Mouse (Mus musculus) liver, embryonic 16.5 days (tissue): ENCODE data around the gene Gprc6a. TPM values are rescaled to one million over a fixed set of nuclear protein-coding genes. Genes with fewer than 3 reads are reported as not detected.
A peak's percentile ranks its signal among the peaks of the same experiment; 100 is the strongest.

Experiments used
- ATAC-seq: fragments of 200-750 bp; cut with Nextera tagmentation; 2 replicates; pipeline ENCODE4 v1.8.0; 2017; ENCODE audit warnings: low read depth, mild to moderate bottlenecking, moderate number of reproducible peaks, moderate library complexity
- H3K27ac ChIP-seq: fragments of 300-500 bp; sonication (generic); 2 replicates; pipeline ENCODE4 v1.5.1; 2014; ENCODE audit warnings: mild to moderate bottlenecking, low read length
- H3K27me3 ChIP-seq: fragments of 300-500 bp; sonication (generic); 2 replicates; pipeline ENCODE4 v1.6.1; 2014; ENCODE audit warnings: low read depth, low read length, mixed read lengths; ENCODE audit not compliant: control insufficient read depth, insufficient read depth
- H3K36me3 ChIP-seq: fragments of 300-500 bp; sonication (generic); 2 replicates; pipeline ENCODE4 v1.6.1; 2014; ENCODE audit warnings: mild to moderate bottlenecking; ENCODE audit not compliant: control insufficient read depth, insufficient read depth
- H3K4me1 ChIP-seq: fragments of 300-500 bp; sonication (generic); 2 replicates; pipeline ENCODE4 v1.6.1; 2014; ENCODE audit warnings: low read depth, low read length, mixed read lengths; ENCODE audit not compliant: control insufficient read depth
- H3K4me2 ChIP-seq: fragments of 300-500 bp; sonication (generic); 2 replicates; pipeline ENCODE4 v1.6.1; 2014; ENCODE audit warnings: low read depth, low read length, mixed read lengths
- H3K4me3 ChIP-seq: fragments of 300-500 bp; sonication (generic); 2 replicates; pipeline ENCODE4 v1.5.1; 2014; ENCODE audit warnings: low read depth, mild to moderate bottlenecking, low read length
- H3K9ac ChIP-seq: fragments of 300-500 bp; sonication (generic); 2 replicates; pipeline ENCODE4 v1.6.1; 2014; ENCODE audit warnings: low read depth, low read length
- H3K9me3 ChIP-seq: fragments of 300-500 bp; sonication (generic); replicated peaks from 2 replicates; pipeline ENCODE4 v1.6.1; 2016; ENCODE audit warnings: low read length; ENCODE audit not compliant: control insufficient read depth
- WGBS: fragments of 180-500 bp; shearing (Covaris S2); extraction: QIAGEN DNeasy Blood & Tissue Kit; methylation state at CpG from one replicate; pipeline ENCODE4 v1.1.7; 2014; ENCODE audit not compliant: insufficient replicate concordance; 5-methylcytosine and 5-hydroxymethylcytosine counted together
- polyA plus RNA-seq: library from polyadenylated mRNA; unstranded; fragments of >200 nt; fragmentation: Nextera tagmentation; extraction: Ambion mirVana; gene quantifications from 2 replicates; pipeline ENCODE4 v1.2.1, GENCODE M21; 2015

Gene Gprc6a
- polyA plus RNA-seq, 1 experiment from 2014 or later, result 0.05 TPM

DNA sequence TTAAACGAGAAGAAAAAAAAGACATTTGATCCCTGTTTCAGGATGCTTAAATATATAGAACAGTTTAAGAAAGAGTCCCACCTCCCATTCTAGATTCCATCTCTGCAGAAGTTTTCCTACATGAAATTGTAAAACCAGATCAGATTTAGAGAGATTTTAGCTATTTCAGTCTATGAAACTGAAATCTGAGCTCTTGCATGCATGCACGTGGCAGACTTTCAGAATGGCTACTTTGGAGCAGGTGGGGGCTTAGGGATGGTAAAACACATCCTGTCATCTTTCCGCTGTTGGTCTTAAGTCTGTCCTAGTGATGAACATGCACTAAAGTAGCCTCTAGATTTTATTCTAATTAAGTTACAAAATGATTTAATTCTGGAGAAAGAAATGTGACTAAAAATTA lies 10.1 kb downstream of the Gprc6a start:
- H3K27ac ChIP-seq, result no peak overlapping the region
- no peak for ATAC-seq
- no peak overlapping the region for H3K4me2 ChIP-seq
- H3K4me1 ChIP-seq, result no peaks in the 10 kb centered on the region
- H3K9me3 ChIP-seq, result no peaks in the 10 kb centered on the region
- no peak overlapping the region for H3K9ac ChIP-seq
- WGBS, result 65% methylated on average over 3 of the region's 3 CpGs
- H3K27me3 ChIP-seq, result no peaks in the 10 kb centered on the region
- H3K36me3 ChIP-seq, result no peaks in the 10 kb centered on the region
- no peak overlapping the region for H3K4me3 ChIP-seq

DNA sequence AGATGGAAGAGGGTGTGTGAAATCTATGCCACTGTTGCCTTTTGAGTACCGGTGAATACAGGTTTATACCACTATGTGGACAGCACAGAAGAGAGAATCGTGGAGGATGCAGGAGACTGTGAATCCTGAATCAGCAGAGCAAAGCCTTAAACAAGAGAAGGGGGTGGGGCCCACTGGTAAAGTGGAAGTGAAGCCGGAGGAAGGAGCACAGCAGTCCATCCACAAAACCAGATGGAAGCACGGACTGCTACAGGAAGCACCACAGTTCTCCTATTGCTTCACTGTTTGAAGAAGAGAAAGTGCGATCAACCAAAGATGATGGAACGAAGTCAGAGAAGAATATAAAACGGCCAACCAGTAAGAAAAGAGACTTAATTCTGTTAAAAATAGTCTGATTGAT lies 11.1 kb downstream of the Gprc6a start:
- H3K27me3 ChIP-seq, result no peaks in the 10 kb centered on the region
- H3K36me3 ChIP-seq, result no peaks in the 10 kb centered on the region
- WGBS, result 57% methylated on average over 7 of the region's 7 CpGs
- ATAC-seq, result no peak
- H3K9ac ChIP-seq, result no peak overlapping the region
- no peak overlapping the region for H3K4me2 ChIP-seq
- H3K9me3 ChIP-seq, result no peaks in the 10 kb centered on the region
- H3K4me3 ChIP-seq, result no peak overlapping the region
- no peaks in the 10 kb centered on the region for H3K4me1 ChIP-seq
- H3K27ac ChIP-seq, result no peak overlapping the region

DNA sequence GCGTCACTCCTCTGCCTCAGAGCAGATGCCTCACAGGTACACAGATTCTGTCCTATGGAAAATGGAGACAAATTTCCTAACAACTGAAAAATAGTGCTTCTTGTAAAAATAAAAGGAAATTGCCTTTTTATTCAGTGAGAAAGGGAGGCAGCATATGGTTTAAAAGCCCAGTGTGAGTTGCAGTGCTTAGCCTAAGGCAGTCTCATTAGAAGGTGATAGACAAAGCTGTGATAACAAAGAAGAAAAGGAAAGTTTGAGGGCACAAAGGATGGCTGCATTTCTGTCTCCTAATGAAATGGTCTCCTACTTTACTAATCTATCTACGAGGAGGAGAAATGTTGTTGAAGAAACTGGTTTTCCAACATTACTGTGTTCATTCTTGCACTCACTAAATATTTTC lies 12.7 kb downstream of the Gprc6a start:
- Histone ChIP-seq H3K36me3 (no peaks in the 10 kb centered on the region), H3K27ac (no peak overlapping the region), H3K27me3 (no peaks in the 10 kb centered on the region), H3K9ac (no peak overlapping the region), H3K4me3 (no peak overlapping the region), H3K4me2 (no peak overlapping the region), H3K4me1 (no peaks in the 10 kb centered on the region), H3K9me3 (no peaks in the 10 kb centered on the region)
- no peak for ATAC-seq
- 58% methylated on average over 2 of the region's 2 CpGs for WGBS

DNA sequence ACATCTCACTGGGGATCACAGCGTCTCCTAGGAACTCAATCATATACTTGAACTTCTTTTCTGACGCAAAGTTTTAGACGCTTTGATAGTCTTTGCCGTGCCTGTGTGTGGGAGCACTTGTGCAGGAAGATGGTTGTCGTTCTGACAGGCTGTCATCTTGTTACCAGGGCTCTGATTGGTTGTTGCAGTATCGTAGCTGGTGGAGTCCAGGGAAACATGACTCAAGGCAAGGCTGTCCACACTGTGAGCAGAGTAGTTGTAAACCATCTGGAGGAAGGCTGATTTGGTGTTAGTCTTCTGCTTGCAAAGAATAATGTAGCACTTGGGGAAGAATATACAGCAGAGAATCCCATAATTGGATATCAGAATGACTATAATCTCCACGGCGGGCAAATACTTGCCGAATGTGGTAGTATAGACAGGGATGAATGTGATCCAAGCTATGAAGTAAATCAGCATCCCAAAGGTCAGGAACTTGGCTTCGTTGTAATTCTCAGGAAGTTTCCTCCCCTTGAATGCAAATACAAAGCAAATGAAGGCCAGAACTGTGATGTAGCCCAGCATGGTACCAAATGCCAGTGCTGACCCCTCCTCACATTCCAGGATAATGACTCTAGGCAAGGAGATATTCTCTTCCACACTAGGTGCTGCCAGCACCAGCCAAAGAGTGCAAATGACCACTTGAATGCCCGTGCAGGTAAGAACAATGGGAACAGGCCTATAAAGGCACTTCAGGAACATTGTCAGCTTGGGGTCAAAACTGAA lies 16.3 kb downstream of the Gprc6a start:
- no peaks in the 10 kb centered on the region for H3K36me3 ChIP-seq
- no peak overlapping the region for H3K27ac ChIP-seq
- no peak for ATAC-seq
- H3K9ac ChIP-seq, result no peak overlapping the region
- 62% methylated on average over 11 of the region's 11 CpGs for WGBS
- H3K9me3 ChIP-seq, result no peaks in the 10 kb centered on the region
- no peaks in the 10 kb centered on the region for H3K27me3 ChIP-seq
- H3K4me2 ChIP-seq, result no peak overlapping the region
- no peak overlapping the region for H3K4me3 ChIP-seq
- H3K4me1 ChIP-seq, result no peaks in the 10 kb centered on the region

DNA sequence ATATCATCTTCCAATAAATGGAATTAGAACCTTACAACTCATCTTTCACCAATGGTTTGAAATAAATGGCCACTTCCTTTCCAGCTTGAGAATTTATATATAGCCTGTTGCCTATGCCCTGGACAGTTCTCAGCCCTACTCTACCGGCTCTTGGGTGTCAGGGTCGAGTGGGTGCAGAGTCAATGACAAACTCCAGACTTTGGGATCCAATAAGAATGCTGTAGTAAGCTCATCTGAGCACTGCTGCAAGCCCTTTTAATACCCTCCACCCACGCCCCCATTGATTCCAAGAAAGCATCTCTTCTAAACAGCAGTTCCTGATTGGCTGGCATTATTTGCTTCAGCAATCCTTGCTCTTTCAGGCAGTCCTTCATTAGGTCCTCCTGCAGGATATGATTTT lies 17.8 kb downstream of the Gprc6a start:
- Histone ChIP-seq H3K9me3 (no peaks in the 10 kb centered on the region), H3K27ac (no peak overlapping the region), H3K27me3 (no peaks in the 10 kb centered on the region), H3K9ac (no peak overlapping the region), H3K4me1 (no peaks in the 10 kb centered on the region), H3K4me3 (no peak overlapping the region), H3K36me3 (no peaks in the 10 kb centered on the region), H3K4me2 (no peak overlapping the region)
- WGBS, result 46% methylated on average over 3 of the region's 3 CpGs
- ATAC-seq, result no peak

DNA sequence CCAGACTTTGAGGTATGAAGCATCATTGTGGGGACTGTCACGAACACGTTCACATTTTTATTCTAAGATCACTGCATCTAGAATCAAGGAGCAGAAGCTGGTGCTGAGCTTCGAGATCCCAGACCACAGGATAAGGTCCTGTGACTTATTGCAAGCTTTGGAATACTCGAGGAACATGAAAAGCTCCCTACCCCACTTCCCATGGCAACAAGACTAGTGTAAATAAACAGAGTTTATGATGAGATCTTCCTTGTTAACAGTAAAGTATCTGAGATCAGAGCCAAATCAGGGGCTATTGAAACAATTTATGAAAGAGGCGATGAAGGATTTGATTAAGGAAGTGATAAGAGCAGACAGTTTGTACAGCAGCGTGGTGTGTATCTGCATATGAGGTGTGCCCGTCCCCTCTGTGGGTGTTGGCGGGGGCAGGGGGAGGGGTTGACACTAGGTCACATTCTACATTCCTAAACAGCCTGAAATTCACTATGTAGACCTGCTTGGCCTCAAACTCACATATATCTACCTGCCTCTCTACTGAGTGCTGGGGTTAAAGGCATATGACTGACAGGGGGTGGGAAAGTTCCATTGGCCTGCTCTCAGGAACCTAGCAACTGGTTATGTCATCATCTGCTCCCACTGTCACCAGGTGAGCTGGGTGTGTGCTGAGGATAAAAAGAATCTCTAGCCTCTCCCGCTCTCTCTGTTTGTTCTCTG lies 19.1 kb downstream of the Gprc6a start:
- no peaks in the 10 kb centered on the region for H3K36me3 ChIP-seq
- no peaks in the 10 kb centered on the region for H3K9me3 ChIP-seq
- WGBS, result 43% methylated on average over 9 of the region's 9 CpGs
- no peak overlapping the region for H3K4me2 ChIP-seq
- no peak for ATAC-seq
- H3K27ac ChIP-seq, result no peak overlapping the region
- H3K4me3 ChIP-seq, result no peak overlapping the region
- no peaks in the 10 kb centered on the region for H3K4me1 ChIP-seq
- H3K27me3 ChIP-seq, result no peaks in the 10 kb centered on the region
- no peak overlapping the region for H3K9ac ChIP-seq

DNA sequence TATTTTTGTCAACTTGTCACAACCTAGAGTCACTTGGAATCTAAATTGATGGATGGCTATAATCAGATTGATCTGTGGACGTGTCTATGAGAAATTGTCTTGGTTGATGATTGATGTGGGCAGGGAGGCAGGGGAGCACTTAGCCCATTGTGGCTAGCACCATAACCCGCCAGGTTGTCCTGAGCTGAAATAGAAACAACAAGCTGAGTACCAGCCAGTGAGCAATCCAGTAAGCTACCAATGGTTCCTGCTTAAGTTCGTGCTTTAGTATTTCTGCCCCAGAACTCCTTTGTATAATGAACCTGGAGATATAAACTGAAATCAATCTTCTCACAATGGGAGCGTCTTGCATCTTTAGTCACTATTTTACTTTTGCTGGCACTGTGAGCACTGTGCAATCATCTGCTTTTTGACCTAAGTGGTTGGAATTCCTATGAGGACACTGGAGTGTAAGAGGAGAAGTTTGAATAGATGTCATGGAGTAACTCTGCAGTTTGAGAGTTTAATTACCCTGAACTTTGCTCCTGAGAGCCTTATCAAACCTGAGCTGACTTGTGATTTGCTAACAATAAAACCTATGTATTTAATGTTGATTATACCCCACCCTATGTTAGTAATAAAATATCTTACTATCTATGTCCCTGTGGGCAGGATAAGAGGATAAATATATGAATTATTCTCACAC lies 21.4 kb downstream of the Gprc6a start:
- no peak overlapping the region for H3K4me2 ChIP-seq
- no peak for ATAC-seq
- WGBS, result 54% methylated on average over 4 of the region's 4 CpGs

DNA sequence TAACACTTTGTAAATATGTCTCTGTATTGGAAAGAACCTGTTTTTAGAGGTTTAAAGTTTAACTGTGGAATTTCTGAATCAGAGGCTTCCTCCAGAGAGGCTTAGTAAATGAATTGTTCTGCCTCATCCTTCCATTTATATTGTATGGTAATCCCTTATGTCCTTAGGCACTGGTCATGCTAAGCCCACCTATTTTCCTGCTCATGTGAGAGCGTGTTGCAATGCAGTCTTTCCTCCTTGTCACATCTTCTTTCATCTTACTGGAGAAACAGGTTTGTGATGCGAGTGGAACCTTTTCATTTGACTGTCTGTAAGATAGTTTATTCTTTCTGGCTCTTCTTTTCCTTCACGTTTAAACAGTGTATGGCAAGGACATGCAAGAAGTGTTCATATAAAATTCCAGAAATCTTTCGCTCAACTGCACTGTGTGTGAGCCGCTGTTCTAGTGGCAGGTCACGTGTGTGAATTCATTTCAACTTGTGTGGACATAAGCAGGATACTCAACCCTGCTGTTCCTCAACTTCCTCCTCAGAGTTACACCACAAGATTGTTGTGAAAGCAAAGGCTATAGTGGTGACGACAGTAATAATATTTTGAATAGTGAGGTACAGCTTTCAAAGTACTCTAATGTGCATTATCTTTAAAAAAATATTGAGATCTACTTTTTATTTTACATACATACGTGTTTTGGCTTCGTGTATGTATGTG lies 34.2 kb downstream of the Gprc6a start:
- WGBS, result 52% methylated on average over 9 of the region's 9 CpGs
- Histone ChIP-seq H3K27ac (no peak overlapping the region), H3K4me3 (no peak overlapping the region), H3K4me1 (no peaks in the 10 kb centered on the region), H3K4me2 (no peak overlapping the region), H3K9ac (no peak overlapping the region), H3K36me3 (no peaks in the 10 kb centered on the region), H3K9me3 (no peaks in the 10 kb centered on the region), H3K27me3 (no peaks in the 10 kb centered on the region)
- ATAC-seq, result peak; percentile 50; the same call in 1 of the 2 replicates

More for the DNA sequence above, 21.4 kb downstream of the Gprc6a start:
- Histone ChIP-seq H3K4me1 (no peaks in the 10 kb centered on the region), H3K36me3 (no peaks in the 10 kb centered on the region), H3K9me3 (no peaks in the 10 kb centered on the region), H3K27ac (no peak overlapping the region), H3K4me3 (no peak overlapping the region), H3K27me3 (no peaks in the 10 kb centered on the region), H3K9ac (no peak overlapping the region)
